Mouse (Mus musculus): Measurements from ENCODE around the gene C1qtnf6.

C1qtnf6 gene

DNA sequence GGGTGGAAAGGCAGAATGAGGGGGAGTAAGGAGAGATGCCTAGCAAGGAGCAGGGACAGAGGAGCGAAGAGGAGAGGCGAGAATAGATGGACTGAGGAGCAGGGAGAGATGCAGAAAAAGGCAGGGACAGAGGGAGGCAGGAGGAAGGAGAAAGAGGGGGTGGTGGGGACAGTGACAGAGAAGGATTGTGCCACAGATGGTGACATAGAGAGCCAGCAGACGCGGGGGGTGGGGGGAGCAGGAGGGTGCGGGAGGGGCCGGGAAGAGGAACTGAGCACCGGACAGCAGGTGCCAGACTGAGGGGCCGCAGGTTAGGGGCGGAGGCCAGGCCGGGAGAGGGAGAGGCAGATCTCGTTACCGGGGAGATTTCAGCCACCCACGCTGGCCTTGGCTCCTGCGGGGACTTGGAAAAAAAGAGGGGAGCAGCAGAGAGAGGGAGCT is 13.4 kb upstream of the C1qtnf6 start, which contains the start of gene Sstr3:
Gene Sstr3, minus strand, starts transcription at position 125 of the 441 bp plus-strand sequence.
- DNase-seq (ENCODE audit: low read depth) = no peak

DNA sequence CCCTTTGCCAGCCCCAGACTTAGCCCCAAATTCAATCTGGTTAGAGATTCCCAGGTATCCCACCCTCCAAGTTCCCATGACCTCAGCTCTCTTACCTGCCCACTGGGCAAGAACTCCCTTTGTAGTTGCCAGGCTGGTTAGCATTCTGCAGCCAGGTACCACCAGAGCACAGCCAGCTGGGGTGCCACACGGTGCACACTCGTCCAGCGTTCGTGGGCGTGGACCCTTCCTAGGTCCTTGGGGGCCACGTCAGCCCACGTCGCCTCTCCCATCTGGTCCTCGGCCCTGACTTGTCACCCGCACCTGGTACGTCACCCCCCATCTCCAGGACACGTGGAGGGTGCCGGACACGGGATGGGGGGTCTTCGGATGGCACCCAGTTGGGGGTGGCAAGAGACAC is 12.8 kb upstream of the C1qtnf6 start:
- no peak for DNase-seq (ENCODE audit: low read depth)

DNA sequence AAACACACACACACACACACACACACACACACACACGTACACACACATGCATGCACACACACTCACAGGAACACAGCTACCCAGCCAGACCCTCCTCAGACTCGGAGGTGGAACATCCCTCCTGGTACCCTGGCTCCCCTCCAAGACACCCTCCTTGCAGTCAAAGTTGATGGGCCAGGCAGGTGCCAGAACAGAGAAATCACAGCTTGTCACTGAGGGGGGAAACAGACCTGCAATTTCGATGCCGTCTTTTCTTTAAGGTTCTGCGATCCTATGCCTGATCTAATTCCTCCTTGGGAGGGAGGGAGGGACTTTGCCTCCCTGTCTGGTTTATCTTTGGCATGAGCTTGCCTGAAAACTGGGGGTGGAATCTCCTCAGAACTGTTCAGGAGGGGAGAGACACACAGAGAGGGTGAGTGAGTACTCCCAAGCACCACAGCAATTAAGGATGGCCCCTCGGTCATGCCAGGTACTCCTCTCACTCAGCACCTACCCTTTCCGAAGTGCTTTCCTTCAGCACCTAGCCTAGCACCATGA is 11.6 kb upstream of the C1qtnf6 start:
- DNase-seq (ENCODE audit: low read depth) = no peak

DNA sequence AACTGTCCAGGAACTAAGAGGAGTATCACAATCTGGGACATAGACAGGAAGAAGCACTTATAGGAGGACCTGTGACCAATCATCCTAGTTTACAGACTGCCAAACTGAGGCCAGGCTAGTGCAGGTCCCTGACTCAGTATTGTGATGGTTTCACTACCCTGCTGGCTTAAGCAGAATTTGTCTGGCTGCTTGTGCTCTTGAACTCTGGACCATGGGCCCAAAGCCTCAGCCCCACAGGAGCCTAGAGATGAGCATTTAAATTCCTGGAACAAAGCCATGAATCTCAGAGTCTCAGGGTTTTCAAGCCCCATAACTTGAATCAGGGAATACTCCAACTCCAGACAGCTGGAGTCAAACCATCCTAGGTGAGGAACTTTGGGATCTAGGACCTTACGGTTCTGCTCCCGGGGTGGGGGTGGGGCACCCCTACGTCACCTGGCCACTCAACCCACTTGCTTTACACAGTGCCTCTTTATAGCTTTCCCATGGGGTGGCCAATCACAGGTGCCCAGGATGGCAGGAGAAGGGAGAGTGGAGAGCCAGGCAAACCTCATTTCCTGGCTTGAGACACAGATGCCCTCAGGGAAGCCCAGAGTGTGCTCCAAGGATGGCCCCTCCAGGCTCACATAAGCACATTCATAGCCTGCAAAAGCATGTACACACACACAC is 11.0 kb upstream of the C1qtnf6 start:
- no peak for DNase-seq (ENCODE audit: low read depth)

DNA sequence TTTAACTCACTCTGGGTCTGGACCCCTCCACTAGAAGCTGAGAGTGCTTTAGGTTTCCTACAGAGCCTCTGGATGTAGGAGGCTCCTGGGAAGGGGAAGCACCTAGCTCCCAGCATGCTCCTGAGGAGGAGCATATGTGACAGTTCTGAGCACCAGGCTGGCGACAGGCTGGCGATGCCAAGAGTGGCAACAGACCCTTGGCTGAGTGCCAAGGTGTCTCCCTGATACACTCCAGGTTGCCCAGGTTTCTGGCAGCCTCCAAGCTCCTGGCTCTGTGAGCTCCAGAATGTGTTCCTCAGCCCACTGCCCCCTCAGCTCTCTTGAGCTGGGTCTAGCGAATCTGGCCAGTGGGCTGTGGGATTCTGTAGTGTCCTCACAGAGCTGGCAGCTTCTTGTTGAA is 10.4 kb upstream of the C1qtnf6 start:
- DNase-seq (ENCODE audit: low read depth) = no peak

GRCm38 (mm10) chr15:78541036-78541435 is 9.8 kb upstream of the C1qtnf6 start:
- peak; percentile 31 for DNase-seq (ENCODE audit: low read depth)

DNA sequence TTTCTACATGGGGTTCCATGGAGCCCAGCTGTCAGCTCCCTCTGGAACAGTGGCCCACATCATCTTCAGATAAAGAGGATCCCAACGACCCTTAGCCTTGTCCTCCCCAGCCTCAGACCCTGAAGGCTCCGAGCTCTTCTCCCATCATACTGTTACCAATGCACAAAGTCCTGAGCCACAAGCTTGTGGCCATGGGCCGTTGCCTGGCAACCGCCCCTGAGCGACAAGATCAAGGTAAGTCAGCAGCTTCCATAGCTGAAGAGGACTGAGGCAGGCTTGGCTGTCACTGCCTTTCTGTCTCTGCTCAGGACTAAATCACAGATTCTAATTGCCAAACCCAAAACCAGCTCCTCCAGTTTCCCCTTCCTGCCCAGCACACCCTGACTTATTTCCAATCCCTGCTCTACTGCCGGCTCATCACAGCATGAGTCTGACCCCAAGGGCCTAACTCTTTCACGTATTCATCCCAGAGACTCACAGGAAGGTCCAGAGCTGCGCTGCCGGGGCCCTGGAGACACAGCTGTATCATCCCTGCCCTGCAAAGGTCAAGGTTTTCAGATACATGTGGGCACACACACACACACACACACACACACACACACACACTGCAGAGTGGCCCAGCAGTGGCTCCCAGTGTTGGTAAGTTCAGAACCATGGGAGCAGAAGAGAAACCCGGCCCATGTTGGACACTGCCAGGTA is 4.7 kb upstream of the C1qtnf6 start:
- DNase-seq (ENCODE audit: low read depth) = no peak

GRCm38 (mm10) chr15:78533346-78533835 is 2.2 kb upstream of the C1qtnf6 start:
- no peak for DNase-seq (ENCODE audit: low read depth)

GRCm38 (mm10) chr15:78532566-78533345 is 1.5 kb upstream of the C1qtnf6 start:
- DNase-seq (ENCODE audit: low read depth) = no peak

GRCm38 (mm10) chr15:78531901-78532469 is 769 bp upstream of the C1qtnf6 start:
- peak; percentile 99 for DNase-seq (ENCODE audit: low read depth)

DNA sequence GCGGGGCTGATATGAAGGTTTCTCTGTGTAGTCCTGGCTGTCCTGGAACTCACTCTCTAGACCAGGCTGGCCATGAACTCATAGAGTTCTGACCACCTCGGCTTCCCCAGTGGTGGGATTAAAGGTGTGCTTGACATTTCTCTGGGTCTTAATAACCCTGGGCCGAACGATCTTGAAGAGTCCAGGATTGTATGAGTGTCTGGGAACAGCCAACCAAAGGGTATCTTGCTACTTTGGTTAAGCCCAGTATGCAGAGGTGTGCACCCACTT is 170 bp upstream of the C1qtnf6 start:
- DNase-seq (ENCODE audit: low read depth) = no peak

DNA sequence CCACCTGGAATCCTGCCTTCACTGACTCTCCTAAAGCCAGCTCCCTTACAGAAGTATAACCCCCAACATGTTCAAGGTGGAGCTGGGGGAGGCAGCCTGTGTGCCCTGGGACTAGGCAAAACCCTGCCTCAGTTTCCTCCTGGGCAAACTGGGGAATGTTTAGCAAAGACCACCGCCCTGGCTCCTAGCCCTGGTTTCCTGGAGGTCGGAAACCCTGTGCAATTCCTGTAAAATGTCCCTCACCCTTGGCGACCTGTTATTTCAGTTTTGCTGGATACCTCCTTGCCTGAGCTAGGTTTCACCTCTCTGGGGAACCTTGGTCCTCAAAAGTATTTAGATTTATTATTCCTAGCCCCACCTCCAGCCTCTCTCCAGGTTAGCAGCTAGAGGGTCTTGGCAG is 1.1 kb downstream of the C1qtnf6 start:
- no peak for DNase-seq (ENCODE audit: low read depth)

DNA sequence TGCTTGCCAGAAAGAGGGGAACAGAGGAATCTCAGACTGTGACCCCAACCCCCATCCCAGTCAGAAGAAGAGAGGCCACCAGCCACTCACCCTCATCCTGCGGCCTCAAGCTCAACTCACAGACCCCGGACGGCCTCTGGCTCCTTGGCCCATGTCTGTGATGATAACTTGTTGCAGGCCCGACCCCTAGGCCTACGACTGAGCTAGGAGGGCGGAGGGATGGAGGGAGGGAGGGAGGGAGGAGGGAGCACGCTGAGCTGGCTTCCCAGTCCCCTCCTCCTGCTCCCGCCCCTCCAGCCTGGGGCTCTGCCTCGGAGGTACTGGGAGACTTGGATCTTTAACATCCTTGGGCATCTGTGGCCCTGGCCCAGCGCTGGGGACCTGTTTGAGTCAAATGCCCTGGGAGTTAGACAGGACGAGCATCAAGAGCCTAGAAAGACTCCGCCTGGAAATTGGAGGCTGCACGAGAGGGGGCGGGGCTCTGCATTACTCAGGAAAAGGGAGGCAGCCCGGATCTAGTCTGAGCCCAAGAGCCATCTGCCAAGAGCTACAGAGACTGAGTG is 1.7 kb downstream of the C1qtnf6 start:
- DNase-seq (ENCODE audit: low read depth) = peak; percentile 87

DNA sequence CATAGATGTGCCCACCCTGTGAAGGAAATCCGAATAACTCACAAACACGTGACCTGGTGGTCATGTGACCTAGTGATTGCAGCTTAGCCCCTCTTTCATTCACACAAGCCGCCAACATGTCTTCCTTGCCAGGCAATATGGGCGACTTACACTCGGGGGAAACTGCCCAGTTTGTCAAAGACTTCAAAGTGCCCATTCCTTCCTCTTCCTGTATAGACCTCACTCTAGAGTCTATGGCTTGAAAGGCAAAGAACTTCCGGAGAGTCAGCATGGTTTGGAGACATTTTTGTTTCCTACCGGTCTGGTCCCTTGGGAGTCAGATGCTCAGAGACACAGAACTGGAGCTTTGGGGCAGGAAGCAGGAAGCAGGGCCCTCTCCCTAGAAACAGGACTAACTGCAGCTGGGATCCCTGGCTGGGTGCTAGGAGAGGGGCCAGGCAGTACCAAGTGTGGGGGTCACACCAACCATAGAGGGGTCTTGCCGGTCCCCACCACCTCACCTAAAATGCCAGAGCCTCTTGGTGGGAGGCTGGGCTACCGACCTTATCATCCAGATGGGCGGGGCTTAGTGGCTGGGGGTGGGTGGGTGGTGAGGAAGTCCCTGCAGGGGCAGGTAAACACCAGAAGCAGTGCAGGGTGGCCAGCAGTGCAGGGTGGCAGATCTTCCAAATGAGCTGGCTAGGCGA is 2.3 kb downstream of the C1qtnf6 start:
- peak; percentile 88 for DNase-seq (ENCODE audit: low read depth)

DNA sequence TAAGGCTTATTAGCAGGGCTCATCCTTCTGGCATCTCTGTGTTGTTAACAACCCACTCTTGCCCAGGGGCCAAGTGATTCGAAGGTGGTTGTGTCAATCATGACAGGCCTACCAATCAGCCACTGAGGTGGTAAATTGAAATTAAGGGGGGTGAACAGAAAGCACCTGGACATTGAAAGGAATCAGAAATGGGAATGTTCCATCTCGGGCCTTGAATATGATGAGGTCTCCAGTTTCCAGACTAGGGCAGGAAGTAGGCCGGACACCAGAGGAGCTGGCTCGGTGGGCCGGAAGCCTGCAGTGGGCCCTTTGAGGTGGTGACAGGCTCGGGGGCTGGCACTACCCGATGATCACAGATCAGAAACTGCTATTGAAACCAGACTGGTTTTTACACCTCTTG is 3.2 kb downstream of the C1qtnf6 start:
- DNase-seq (ENCODE audit: low read depth) = peak; percentile 67

- no peak for DNase-seq (ENCODE audit: low read depth)
Observed at GRCm38 (mm10) chr15:78524163-78524562, 7.1 kb downstream of the C1qtnf6 start.

DNA sequence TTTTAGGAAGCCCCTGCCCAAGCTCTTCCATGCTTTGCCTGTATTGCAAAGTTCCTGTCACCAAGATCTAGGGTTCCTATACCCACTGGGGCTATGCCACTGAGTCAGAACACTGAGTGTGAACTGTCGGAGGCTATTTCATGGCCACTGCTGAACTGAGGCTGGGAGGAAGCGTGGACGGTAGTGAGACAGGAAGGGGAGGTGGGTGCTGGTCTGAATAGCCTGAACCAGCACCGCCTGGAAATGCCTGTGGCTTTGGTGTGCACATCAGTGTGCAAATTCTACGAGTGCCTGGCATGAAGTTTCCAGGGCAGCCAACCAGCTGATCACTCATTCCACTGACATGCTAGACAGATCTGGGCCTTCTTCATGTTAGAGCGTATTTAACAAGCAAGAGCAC is 9.3 kb downstream of the C1qtnf6 start:
- no peak for DNase-seq (ENCODE audit: low read depth)

DNA sequence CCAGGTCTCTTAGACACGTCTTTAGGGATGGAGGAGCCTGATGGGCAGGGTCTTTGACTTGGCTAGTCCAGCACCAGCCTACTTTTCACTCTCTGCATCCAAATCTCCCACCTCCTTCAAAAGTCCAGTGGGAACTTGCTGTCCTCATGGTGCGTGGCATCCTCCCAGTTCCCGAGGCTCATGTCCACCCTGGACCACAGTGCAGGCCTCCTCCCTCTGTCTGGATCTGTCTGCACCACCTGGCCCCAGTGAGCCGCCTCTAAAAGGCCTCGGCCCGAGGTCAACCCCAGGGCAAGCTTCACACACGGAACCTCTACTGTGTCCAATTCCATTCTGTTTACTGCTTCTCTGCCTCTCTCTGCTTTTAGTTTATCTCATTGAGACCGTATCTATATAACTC is 9.9 kb downstream of the C1qtnf6 start:
- DNase-seq (ENCODE audit: low read depth) = no peak

DNA sequence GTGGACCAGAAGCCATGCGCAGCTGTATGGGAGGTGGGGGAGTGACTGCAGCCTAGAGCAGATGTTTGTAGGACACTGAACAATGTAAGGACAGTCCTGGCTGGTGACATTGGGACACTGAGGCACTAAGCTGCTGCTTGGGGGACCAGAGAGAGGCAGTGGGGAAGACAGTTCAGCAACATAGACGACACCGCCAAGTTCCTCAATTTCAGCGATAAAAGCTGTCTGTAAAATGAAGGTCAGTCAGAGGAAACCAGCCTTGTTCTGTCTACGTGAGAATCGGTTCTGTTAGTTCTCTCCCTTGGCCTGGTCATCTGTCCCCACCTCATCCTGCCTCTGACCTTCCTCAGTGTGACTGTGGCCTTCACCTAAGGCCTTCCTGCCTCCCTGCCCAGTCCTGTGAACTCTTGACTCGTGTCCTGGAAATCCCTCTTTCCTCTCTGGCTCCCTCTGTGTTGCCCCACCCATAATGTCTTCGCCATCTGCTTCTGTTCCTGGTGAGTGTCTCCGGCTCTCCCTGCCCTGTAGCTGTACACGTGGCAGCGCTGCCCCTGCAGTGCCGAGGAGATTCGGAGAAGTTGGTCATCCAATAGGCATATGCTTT is 11.0 kb downstream of the C1qtnf6 start:
- no peak for DNase-seq (ENCODE audit: low read depth)

DNA sequence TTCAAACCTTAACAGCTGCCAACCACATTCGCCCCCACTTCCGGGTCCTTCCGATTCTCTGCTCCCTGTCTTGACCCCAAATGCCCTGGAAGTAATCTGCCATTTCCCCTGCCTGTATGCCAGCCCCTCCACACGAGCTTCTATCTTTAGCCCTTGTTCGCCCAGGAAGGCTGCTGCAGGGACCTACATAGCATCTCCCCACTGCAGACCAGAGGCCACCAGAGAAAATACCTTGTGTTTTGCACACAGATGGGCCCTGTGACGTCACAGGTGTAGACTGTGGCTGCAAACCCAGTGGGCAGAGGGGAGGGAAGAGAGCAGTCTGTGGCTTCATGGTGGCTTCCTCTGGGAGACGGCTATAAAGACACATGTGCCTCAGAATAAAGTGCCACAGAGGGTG is 13.0 kb downstream of the C1qtnf6 start:
- DNase-seq (ENCODE audit: low read depth) = no peak

- no peak for DNase-seq (ENCODE audit: low read depth)
Observed at GRCm38 (mm10) chr15:78515759-78516158, 15.5 kb downstream of the C1qtnf6 start.
